Mouse (Mus musculus) intestine, postnatal 0 days (tissue): ENCODE results near the gene Tchp. TPM values are rescaled to one million over a fixed set of nuclear protein-coding genes. Genes with fewer than 3 reads are reported as not detected.

ENCODE experiments used
- ATAC-seq: fragments of 200-750 bp; cut with Nextera tagmentation; 2 replicates; pipeline ENCODE4 v1.8.0; 2017; ENCODE audit warnings: mild to moderate bottlenecking, moderate TSS enrichment, moderate library complexity
- H3K27ac ChIP-seq: fragments of 300-500 bp; sonication (generic); 2 replicates; pipeline ENCODE4 v1.5.1; 2014; ENCODE audit warnings: mild to moderate bottlenecking, low read depth, low read length, moderate library complexity
- H3K27me3 ChIP-seq: fragments of 300-500 bp; sonication (generic); replicated peaks from 2 replicates; pipeline ENCODE4 v1.6.1; 2014; ENCODE audit warnings: low read length, mixed read lengths; ENCODE audit not compliant: control insufficient read depth, insufficient read depth
- H3K36me3 ChIP-seq: fragments of 300-500 bp; sonication (generic); 2 replicates; pipeline ENCODE4 v1.6.1; 2014; ENCODE audit warnings: mild to moderate bottlenecking, moderate library complexity; ENCODE audit not compliant: control insufficient read depth, insufficient read depth
- H3K4me1 ChIP-seq: fragments of 300-500 bp; sonication (generic); replicated peaks from 2 replicates; pipeline ENCODE4 v1.6.1; 2014; ENCODE audit warnings: antibody characterized with exemption, low read length, mixed read lengths; ENCODE audit not compliant: control insufficient read depth, insufficient read depth
- H3K4me2 ChIP-seq: fragments of 300-500 bp; sonication (generic); replicated peaks from 2 replicates; pipeline ENCODE4 v1.6.1; 2014; ENCODE audit warnings: low read depth, mild to moderate bottlenecking, moderate library complexity
- H3K4me3 ChIP-seq: fragments of 300-500 bp; sonication (generic); 2 replicates; pipeline ENCODE4 v1.5.1; 2014; ENCODE audit warnings: low read depth, low read length
- H3K9ac ChIP-seq: fragments of 300-500 bp; sonication (generic); 2 replicates; pipeline ENCODE4 v1.6.1; 2014; ENCODE audit warnings: mild to moderate bottlenecking, low read depth, low read length
- H3K9me3 ChIP-seq: fragments of 300-500 bp; sonication (generic); 2 replicates; pipeline ENCODE4 v1.6.1; 2016; ENCODE audit warnings: mixed run types; ENCODE audit not compliant: control insufficient read depth
- CTCF ChIP-seq: sonication (generic); IDR thresholded peaks from 2 replicates; pipeline ENCODE4 v1.5.1; 2016; ENCODE audit warnings: low read depth, mild to moderate bottlenecking, control low read depth, antibody characterized with exemption, moderate library complexity
- WGBS: fragments of 180-500 bp; shearing (Covaris S2); extraction: QIAGEN DNeasy Blood & Tissue Kit; methylation state at CpG from one replicate; pipeline ENCODE4 v1.1.7; 2014; 5-methylcytosine and 5-hydroxymethylcytosine counted together
- polyA plus RNA-seq: library from polyadenylated mRNA; unstranded; fragments of >200 nt; fragmentation: Nextera tagmentation; extraction: Ambion mirVana; gene quantifications from 2 replicates; pipeline ENCODE4 v1.2.1, GENCODE M21; 2015

The Tchp gene
- polyA plus RNA-seq, 1 experiment from 2014 or later = 4.2 TPM

- TF ChIP-seq CTCF = peak; percentile 76
- no peak overlapping the region for H3K4me2 ChIP-seq
- no peaks in the 10 kb centered on the region for H3K36me3 ChIP-seq
- ATAC-seq = peak; percentile 74
- no peak overlapping the region for H3K4me3 ChIP-seq
- H3K27me3 ChIP-seq = no peaks in the 10 kb centered on the region
- no peak overlapping the region for H3K27ac ChIP-seq
- no peaks in the 10 kb centered on the region for H3K9me3 ChIP-seq
- no peaks in the 10 kb centered on the region for H3K4me1 ChIP-seq
- 48% methylated on average over 14 of the region's 14 CpGs for WGBS
- no peak overlapping the region for H3K9ac ChIP-seq
Observed at GRCm38 (mm10) chr5:114702403-114703392, 4.9 kb upstream of the Tchp start.

- WGBS = 60% methylated on average over 15 of the region's 15 CpGs
- Histone ChIP-seq H3K4me1 (no peaks in the 10 kb centered on the region), H3K36me3 (peaks cover 24% of the 10 kb centered on the region), H3K27ac (no peak overlapping the region), H3K4me3 (peak overlapping the region; percentile 79; the same call in 1 of the 2 replicates), H3K9ac (no peak overlapping the region), H3K27me3 (no peaks in the 10 kb centered on the region), H3K4me2 (peak overlapping the region; percentile 76), H3K9me3 (no peaks in the 10 kb centered on the region)
- no peak for TF ChIP-seq CTCF
- no peak for ATAC-seq
Observed at GRCm38 (mm10) chr5:114708491-114708890, 931 bp downstream of the Tchp start.

GRCm38 (mm10) chr5:114709357-114709756 is 1.8 kb downstream of the Tchp start:
- no peak overlapping the region for H3K4me2 ChIP-seq
- ATAC-seq = no peak
- H3K9me3 ChIP-seq = no peaks in the 10 kb centered on the region
- H3K27me3 ChIP-seq = no peaks in the 10 kb centered on the region
- WGBS = 93% methylated on average over 21 of the region's 21 CpGs
- no peak overlapping the region for H3K27ac ChIP-seq
- H3K4me3 ChIP-seq = no peak overlapping the region
- TF ChIP-seq CTCF = no peak
- no peak overlapping the region for H3K9ac ChIP-seq
- H3K4me1 ChIP-seq = no peaks in the 10 kb centered on the region
- peaks cover 33% of the 10 kb centered on the region for H3K36me3 ChIP-seq

- peaks cover 4% of the 10 kb centered on the region; the same call in 1 of the 2 replicates for H3K4me1 ChIP-seq
- H3K9ac ChIP-seq = no peak overlapping the region
- no peaks in the 10 kb centered on the region for H3K9me3 ChIP-seq
- no peak for TF ChIP-seq CTCF
- peaks cover 79% of the 10 kb centered on the region for H3K36me3 ChIP-seq
- no peak overlapping the region for H3K27ac ChIP-seq
- WGBS = 93% methylated on average over 18 of the region's 18 CpGs
- no peaks in the 10 kb centered on the region for H3K27me3 ChIP-seq
- H3K4me2 ChIP-seq = no peak overlapping the region
- H3K4me3 ChIP-seq = no peak overlapping the region
- ATAC-seq = no peak
Observed at GRCm38 (mm10) chr5:114714551-114714950, 7.0 kb downstream of the Tchp start.

GRCm38 (mm10) chr5:114717292-114717691 is 9.7 kb downstream of the Tchp start:
- peaks cover 5% of the 10 kb centered on the region; the same call in 1 of the 2 replicates for H3K4me1 ChIP-seq
- WGBS = 91% methylated on average over 12 of the region's 12 CpGs
- no peaks in the 10 kb centered on the region for H3K9me3 ChIP-seq
- H3K4me3 ChIP-seq = no peak overlapping the region
- H3K27ac ChIP-seq = no peak overlapping the region
- no peak overlapping the region for H3K4me2 ChIP-seq
- no peaks in the 10 kb centered on the region for H3K27me3 ChIP-seq
- TF ChIP-seq CTCF = no peak
- no peak for ATAC-seq
- H3K36me3 ChIP-seq = peaks cover 85% of the 10 kb centered on the region
- no peak overlapping the region for H3K9ac ChIP-seq

- H3K36me3 ChIP-seq = peaks cover 83% of the 10 kb centered on the region
- no peaks in the 10 kb centered on the region for H3K9me3 ChIP-seq
- no peak for ATAC-seq
- H3K4me3 ChIP-seq = no peak overlapping the region
- no peak for TF ChIP-seq CTCF
- 93% methylated on average over 8 of the region's 8 CpGs for WGBS
- no peak overlapping the region for H3K9ac ChIP-seq
- H3K27ac ChIP-seq = no peak overlapping the region
- no peak overlapping the region for H3K4me2 ChIP-seq
- H3K4me1 ChIP-seq = peaks cover 5% of the 10 kb centered on the region; the same call in 1 of the 2 replicates
- no peaks in the 10 kb centered on the region for H3K27me3 ChIP-seq
Observed at GRCm38 (mm10) chr5:114717937-114718336, 10.4 kb downstream of the Tchp start.
